Mouse (Mus musculus): ENCODE results near the gene Gm45208. TPM values are rescaled to one million over a fixed set of nuclear protein-coding genes. Genes with fewer than 3 reads are reported as not detected.
"Not testable (repeated sequence)": the region's sequence is repeated elsewhere in the genome, so short reads cannot be mapped to it uniquely, and the experiment has no call there.

The Gm45208 gene
- polyA plus RNA-seq, 1 experiment from 2014 or later: 0.37 TPM

GRCm38 (mm10) chrX:7680864-7681263, 41.2 kb upstream of the Gm45208 start, which contains the start of gene Magix:
Gene Magix (minus strand): TSS chrX:7681251.
- H3K27ac ChIP-seq (ENCODE audit: low read length): no peak within 1 kb of the TSS
- H3K4me1 ChIP-seq (ENCODE audit: control insufficient read depth, insufficient read depth, low read length): no peaks in the 10 kb centered on the region
- ATAC-seq: no peak
- peak within 1 kb of the TSS; percentile 38 for H3K4me3 ChIP-seq (ENCODE audit: low read length)
- no peaks in the 10 kb centered on the region for H3K27me3 ChIP-seq (replicated peaks; ENCODE audit: control insufficient read depth, insufficient read depth, low read length)
- peak within 1 kb of the TSS; percentile 55 for H3K4me2 ChIP-seq (ENCODE audit: low read depth, low read length)
- 66% methylated on average over 14 of the region's 14 CpGs for WGBS
- 0 out of 2 replicates have a peak within 1 kb of the TSS, but pooled peaks have one; percentile 33 for H3K9ac ChIP-seq (ENCODE audit: low read depth, low read length)
- H3K36me3 ChIP-seq (ENCODE audit: control insufficient read depth, insufficient read depth, low read length): no peaks in the 10 kb centered on the region
- no peaks in the 10 kb centered on the region for H3K9me3 ChIP-seq (ENCODE audit: control insufficient read depth, low read length)

GRCm38 (mm10) chrX:7688321-7688720, 33.7 kb upstream of the Gm45208 start:
- H3K36me3 ChIP-seq (ENCODE audit: control insufficient read depth, insufficient read depth, low read length): no peaks in the 10 kb centered on the region
- no peak overlapping the region for H3K4me2 ChIP-seq (ENCODE audit: low read depth, low read length)
- no peaks in the 10 kb centered on the region for H3K27me3 ChIP-seq (replicated peaks; ENCODE audit: control insufficient read depth, insufficient read depth, low read length)
- H3K4me3 ChIP-seq (ENCODE audit: low read length): no peak overlapping the region
- H3K9ac ChIP-seq (ENCODE audit: low read depth, low read length): no peak overlapping the region
- H3K27ac ChIP-seq (ENCODE audit: low read length): no peak overlapping the region
- no peaks in the 10 kb centered on the region for H3K9me3 ChIP-seq (ENCODE audit: control insufficient read depth, low read length)
- 87% methylated on average over 2 of the region's 2 CpGs for WGBS
- no peak for ATAC-seq
- H3K4me1 ChIP-seq (ENCODE audit: control insufficient read depth, insufficient read depth, low read length): no peaks in the 10 kb centered on the region

- no peak overlapping the region for H3K4me3 ChIP-seq (ENCODE audit: low read length)
- no peak overlapping the region for H3K4me2 ChIP-seq (ENCODE audit: low read depth, low read length)
- no peak overlapping the region for H3K27ac ChIP-seq (ENCODE audit: low read length)
- H3K4me1 ChIP-seq (ENCODE audit: control insufficient read depth, insufficient read depth, low read length): no peaks in the 10 kb centered on the region
- H3K36me3 ChIP-seq (ENCODE audit: control insufficient read depth, insufficient read depth, low read length): no peaks in the 10 kb centered on the region
- no peaks in the 10 kb centered on the region for H3K9me3 ChIP-seq (ENCODE audit: control insufficient read depth, low read length)
- no peaks in the 10 kb centered on the region for H3K27me3 ChIP-seq (replicated peaks; ENCODE audit: control insufficient read depth, insufficient read depth, low read length)
- no peak for ATAC-seq
- no peak overlapping the region for H3K9ac ChIP-seq (ENCODE audit: low read depth, low read length)
- WGBS: 57% methylated on average over 3 of the region's 3 CpGs
Measured at GRCm38 (mm10) chrX:7690486-7690885, 31.6 kb upstream of the Gm45208 start.

- ATAC-seq: no peak
- H3K36me3 ChIP-seq (ENCODE audit: control insufficient read depth, insufficient read depth, low read length): no peaks in the 10 kb centered on the region
- no peak overlapping the region for H3K4me2 ChIP-seq (ENCODE audit: low read depth, low read length)
- H3K4me3 ChIP-seq (ENCODE audit: low read length): no peak overlapping the region
- H3K27ac ChIP-seq (ENCODE audit: low read length): no peak overlapping the region
- H3K9ac ChIP-seq (ENCODE audit: low read depth, low read length): no peak overlapping the region
- no peaks in the 10 kb centered on the region for H3K9me3 ChIP-seq (ENCODE audit: control insufficient read depth, low read length)
- 39% methylated on average over 4 of the region's 4 CpGs for WGBS
- H3K27me3 ChIP-seq (replicated peaks; ENCODE audit: control insufficient read depth, insufficient read depth, low read length): no peaks in the 10 kb centered on the region
- no peaks in the 10 kb centered on the region for H3K4me1 ChIP-seq (ENCODE audit: control insufficient read depth, insufficient read depth, low read length)
Measured at GRCm38 (mm10) chrX:7692862-7693261, 29.2 kb upstream of the Gm45208 start.

GRCm38 (mm10) chrX:7696520-7696919, 25.5 kb upstream of the Gm45208 start:
- H3K9me3 ChIP-seq (ENCODE audit: control insufficient read depth, low read length): no peaks in the 10 kb centered on the region
- peak; percentile 61 for ATAC-seq

GRCm38 (mm10) chrX:7696954-7697381, 25.1 kb upstream of the Gm45208 start, which contains the start of gene Gpkow:
Gene Gpkow (plus strand): TSS chrX:7697131.
- H3K4me3 ChIP-seq (ENCODE audit: low read length): peak within 1 kb of the TSS; percentile 62
- WGBS: 11% methylated on average over 33 of the region's 33 CpGs
- no peaks in the 10 kb centered on the region for H3K36me3 ChIP-seq (ENCODE audit: control insufficient read depth, insufficient read depth, low read length)
- ATAC-seq: peak; percentile 97
- H3K27ac ChIP-seq (ENCODE audit: low read length): 0 out of 2 replicates have a peak within 1 kb of the TSS, but pooled peaks have one; percentile 12
- H3K9ac ChIP-seq (ENCODE audit: low read depth, low read length): peak within 1 kb of the TSS; percentile 71
- no peaks in the 10 kb centered on the region; the same call in 1 of the 2 replicates for H3K4me1 ChIP-seq (ENCODE audit: control insufficient read depth, insufficient read depth, low read length)
- peak within 1 kb of the TSS; percentile 53 for H3K4me2 ChIP-seq (ENCODE audit: low read depth, low read length)
- H3K27me3 ChIP-seq (replicated peaks; ENCODE audit: control insufficient read depth, insufficient read depth, low read length): no peaks in the 10 kb centered on the region
- no peaks in the 10 kb centered on the region for H3K9me3 ChIP-seq (ENCODE audit: control insufficient read depth, low read length)

More at GRCm38 (mm10) chrX:7696520-7696919, 25.5 kb upstream of the Gm45208 start:
- Histone ChIP-seq H3K9ac (ENCODE audit: low read depth, low read length) (no peak overlapping the region), H3K27ac (ENCODE audit: low read length) (no peak overlapping the region), H3K27me3 (replicated peaks; ENCODE audit: control insufficient read depth, insufficient read depth, low read length) (no peaks in the 10 kb centered on the region), H3K36me3 (ENCODE audit: control insufficient read depth, insufficient read depth, low read length) (no peaks in the 10 kb centered on the region), H3K4me2 (ENCODE audit: low read depth, low read length) (peak overlapping the region; percentile 8; the same call in 1 of the 2 replicates), H3K4me1 (ENCODE audit: control insufficient read depth, insufficient read depth, low read length) (no peaks in the 10 kb centered on the region; the same call in 1 of the 2 replicates), H3K4me3 (ENCODE audit: low read length) (no peak overlapping the region)
- WGBS: 42% methylated on average over 6 of the region's 6 CpGs

- Histone ChIP-seq H3K4me3 (ENCODE audit: low read length) (peak overlapping the region; percentile 32), H3K9ac (ENCODE audit: low read depth, low read length) (peak overlapping the region; percentile 49; the same call in 1 of the 2 replicates), H3K4me2 (ENCODE audit: low read depth, low read length) (peak overlapping the region; percentile 37)
- not testable (repeated sequence) for H3K27ac ChIP-seq (ENCODE audit: low read length); H3K9me3 ChIP-seq (ENCODE audit: control insufficient read depth, low read length); H3K27me3 ChIP-seq (replicated peaks; ENCODE audit: control insufficient read depth, insufficient read depth, low read length); H3K4me1 ChIP-seq (ENCODE audit: control insufficient read depth, insufficient read depth, low read length); ATAC-seq; H3K36me3 ChIP-seq (ENCODE audit: control insufficient read depth, insufficient read depth, low read length)
- 27% methylated on average over 5 of the region's 12 CpGs for WGBS
Measured at GRCm38 (mm10) chrX:7713764-7714134, 8.3 kb upstream of the Gm45208 start.

- peak within 1 kb of the TSS; percentile 32 for H3K4me3 ChIP-seq (ENCODE audit: low read length)
- not testable (repeated sequence) for H3K27ac ChIP-seq (ENCODE audit: low read length); H3K9me3 ChIP-seq (ENCODE audit: control insufficient read depth, low read length); H3K27me3 ChIP-seq (replicated peaks; ENCODE audit: control insufficient read depth, insufficient read depth, low read length); H3K36me3 ChIP-seq (ENCODE audit: control insufficient read depth, insufficient read depth, low read length); H3K4me1 ChIP-seq (ENCODE audit: control insufficient read depth, insufficient read depth, low read length)
- WGBS: 13% methylated on average over 24 of the region's 60 CpGs
- ATAC-seq: peak; percentile 97
- peak within 1 kb of the TSS; percentile 37 for H3K4me2 ChIP-seq (ENCODE audit: low read depth, low read length)
- H3K9ac ChIP-seq (ENCODE audit: low read depth, low read length): peak within 1 kb of the TSS; percentile 49; the same call in 1 of the 2 replicates
Measured at GRCm38 (mm10) chrX:7714135-7714899, 7.7 kb upstream of the Gm45208 start, which contains the start of gene Wdr45. Gene Wdr45 (plus strand): TSS chrX:7714333.

- not testable (repeated sequence) for H3K9me3 ChIP-seq (ENCODE audit: control insufficient read depth, low read length); H3K4me2 ChIP-seq (ENCODE audit: low read depth, low read length); H3K4me1 ChIP-seq (ENCODE audit: control insufficient read depth, insufficient read depth, low read length); ATAC-seq; H3K27ac ChIP-seq (ENCODE audit: low read length); H3K4me3 ChIP-seq (ENCODE audit: low read length); H3K27me3 ChIP-seq (replicated peaks; ENCODE audit: control insufficient read depth, insufficient read depth, low read length); H3K36me3 ChIP-seq (ENCODE audit: control insufficient read depth, insufficient read depth, low read length); H3K9ac ChIP-seq (ENCODE audit: low read depth, low read length)
- WGBS: 35% methylated on average over 1 of the region's 1 CpGs
Measured at GRCm38 (mm10) chrX:7716058-7716457, 6.0 kb upstream of the Gm45208 start.

Data from intestine, embryonic 16.5 days (tissue).